Mouse (Mus musculus) lung, embryonic 16.5 days (tissue): ENCODE measurements at regions not wholly inside any gene's neighbourhood (a gene's known extent, or its start where the extent isn't known, plus 50 kb on each side); places are given as distances from the start of the nearest gene placed in this dataset.

ENCODE experiments used
- ATAC-seq: fragments of 200-750 bp; cut with Nextera tagmentation; 2 replicates; pipeline ENCODE4 v1.8.0; 2017; ENCODE audit warnings: low read depth, mild to moderate bottlenecking, moderate library complexity
- H3K27ac ChIP-seq: fragments of 300-500 bp; sonication (generic); 2 replicates; pipeline ENCODE4 v1.5.1; 2014; ENCODE audit warnings: mild to moderate bottlenecking, control low read depth, low read length
- H3K27me3 ChIP-seq: fragments of 300-500 bp; sonication (generic); 2 replicates; pipeline ENCODE4 v1.6.1; 2014; ENCODE audit warnings: low read depth, low read length, mixed read lengths; ENCODE audit not compliant: control insufficient read depth, insufficient read depth
- H3K36me3 ChIP-seq: fragments of 300-500 bp; sonication (generic); 2 replicates; pipeline ENCODE4 v1.6.1; 2014; ENCODE audit warnings: low read length; ENCODE audit not compliant: control insufficient read depth, insufficient read depth
- H3K4me1 ChIP-seq: fragments of 300-500 bp; sonication (generic); replicated peaks from 2 replicates; pipeline ENCODE4 v1.6.1; 2014; ENCODE audit warnings: low read length, mixed read lengths; ENCODE audit not compliant: control insufficient read depth, insufficient read depth
- H3K4me2 ChIP-seq: fragments of 300-500 bp; sonication (generic); 2 replicates; pipeline ENCODE4 v1.6.1; 2014; ENCODE audit warnings: low read depth, low read length, control low read depth
- H3K4me3 ChIP-seq: fragments of 300-500 bp; sonication (generic); 2 replicates; pipeline ENCODE4 v1.5.1; 2014; ENCODE audit warnings: mild to moderate bottlenecking, low read length, control low read depth
- H3K9ac ChIP-seq: fragments of 300-500 bp; sonication (generic); 2 replicates; pipeline ENCODE4 v1.6.1; 2014; ENCODE audit warnings: low read length, control low read depth
- H3K9me3 ChIP-seq: fragments of 300-500 bp; sonication (generic); 2 replicates; pipeline ENCODE4 v1.6.1; 2016; ENCODE audit warnings: low read length; ENCODE audit not compliant: control insufficient read depth
- whole genome bisulfite sequencing: fragments of 180-500 bp; shearing (Covaris S2); extraction: QIAGEN DNeasy Blood & Tissue Kit; methylation state at CpG from one replicate; pipeline ENCODE4 v1.1.7; 2014; 5-methylcytosine and 5-hydroxymethylcytosine counted together

DNA sequence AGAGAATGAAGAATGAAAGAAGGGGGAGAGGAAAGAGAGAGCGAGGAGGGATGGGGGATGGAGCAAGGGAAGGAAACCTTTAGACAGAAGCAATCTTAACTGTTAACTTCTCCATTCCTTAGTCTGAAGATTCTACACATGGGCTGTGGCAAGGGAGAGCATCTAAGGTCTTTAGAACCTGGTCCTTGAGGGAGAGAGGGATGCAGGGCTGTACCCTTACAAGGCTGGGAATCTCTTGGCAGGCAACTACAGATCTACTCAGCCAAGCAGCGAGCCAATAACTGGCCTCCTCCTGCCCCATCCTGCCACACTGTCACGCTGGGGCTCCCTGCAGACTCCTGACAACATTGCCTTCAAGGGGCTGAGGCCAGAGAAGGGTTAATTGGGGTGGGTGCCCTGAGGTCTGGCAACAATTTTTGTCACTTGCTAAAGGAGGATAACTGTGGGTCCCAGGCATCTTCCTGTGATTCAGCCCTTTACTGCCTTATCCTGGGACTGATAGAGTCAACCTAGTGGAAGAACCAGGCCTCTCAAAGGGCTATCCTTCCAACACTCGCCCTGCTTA lies 205.7 kb downstream of the Rpap3 start:
- WGBS: 74% methylated on average over 4 of the region's 4 CpGs
- H3K36me3 ChIP-seq: no peaks in the 10 kb centered on the region
- H3K4me2 ChIP-seq: no peak overlapping the region
- H3K9me3 ChIP-seq: peaks cover 3% of the 10 kb centered on the region; the same call in 1 of the 2 replicates
- H3K9ac ChIP-seq: no peak overlapping the region
- no peak for ATAC-seq
- H3K27ac ChIP-seq: no peak overlapping the region
- H3K4me3 ChIP-seq: no peak overlapping the region
- H3K27me3 ChIP-seq: no peaks in the 10 kb centered on the region
- no peaks in the 10 kb centered on the region; the same call in 1 of the 2 replicates for H3K4me1 ChIP-seq

DNA sequence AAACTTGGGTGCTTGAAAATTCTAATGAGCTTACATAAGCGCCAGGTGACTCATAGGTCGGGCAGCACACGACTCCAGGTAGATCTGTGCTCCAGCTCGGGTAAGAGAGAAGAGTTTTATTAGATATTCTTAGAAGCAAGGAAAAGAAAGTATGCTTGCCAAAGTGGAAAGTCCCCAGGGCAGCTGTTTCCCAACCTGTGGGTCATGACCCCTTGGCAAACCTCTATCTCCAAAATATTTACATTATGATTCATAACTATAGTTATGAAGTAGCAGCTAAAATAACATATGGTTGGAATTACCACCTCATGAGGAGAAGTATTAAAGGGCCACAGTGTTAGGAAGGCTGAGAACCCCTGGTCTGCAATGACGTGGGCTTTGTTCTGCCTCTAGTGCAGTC lies 206.4 kb downstream of the Rpap3 start:
- Histone ChIP-seq H3K4me2 (no peak overlapping the region), H3K9ac (no peak overlapping the region), H3K4me3 (no peak overlapping the region), H3K36me3 (no peaks in the 10 kb centered on the region), H3K27ac (no peak overlapping the region), H3K27me3 (no peaks in the 10 kb centered on the region), H3K4me1 (no peaks in the 10 kb centered on the region; the same call in 1 of the 2 replicates), H3K9me3 (peaks cover 3% of the 10 kb centered on the region; the same call in 1 of the 2 replicates)
- WGBS: 45% methylated on average over 5 of the region's 5 CpGs
- no peak for ATAC-seq

DNA sequence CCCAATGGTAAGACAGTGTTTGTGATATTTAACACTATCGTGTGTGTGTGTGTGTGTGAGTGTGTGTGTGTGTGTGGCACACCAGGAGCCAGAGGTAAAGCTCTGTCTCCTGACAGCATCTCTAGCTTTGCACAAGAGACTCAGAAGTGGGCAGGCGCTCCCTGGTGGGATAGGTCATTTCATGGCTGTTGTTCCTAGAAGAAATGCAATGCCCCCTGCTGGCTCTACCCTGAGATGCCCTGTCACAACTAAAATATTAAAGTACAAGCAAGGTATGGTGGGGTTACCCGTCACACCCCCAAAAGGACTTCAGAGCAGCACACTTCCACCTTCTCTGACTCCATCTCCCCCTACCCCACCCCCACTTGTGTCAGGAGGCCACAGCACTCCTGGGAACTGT lies 207.2 kb downstream of the Rpap3 start:
- Histone ChIP-seq H3K4me2 (no peak overlapping the region), H3K4me1 (no peaks in the 10 kb centered on the region; the same call in 1 of the 2 replicates), H3K27me3 (no peaks in the 10 kb centered on the region), H3K9ac (no peak overlapping the region), H3K4me3 (no peak overlapping the region), H3K9me3 (peaks cover 3% of the 10 kb centered on the region; the same call in 1 of the 2 replicates), H3K27ac (no peak overlapping the region), H3K36me3 (no peaks in the 10 kb centered on the region)
- 82% methylated on average over 3 of the region's 3 CpGs for WGBS
- ATAC-seq: no peak

DNA sequence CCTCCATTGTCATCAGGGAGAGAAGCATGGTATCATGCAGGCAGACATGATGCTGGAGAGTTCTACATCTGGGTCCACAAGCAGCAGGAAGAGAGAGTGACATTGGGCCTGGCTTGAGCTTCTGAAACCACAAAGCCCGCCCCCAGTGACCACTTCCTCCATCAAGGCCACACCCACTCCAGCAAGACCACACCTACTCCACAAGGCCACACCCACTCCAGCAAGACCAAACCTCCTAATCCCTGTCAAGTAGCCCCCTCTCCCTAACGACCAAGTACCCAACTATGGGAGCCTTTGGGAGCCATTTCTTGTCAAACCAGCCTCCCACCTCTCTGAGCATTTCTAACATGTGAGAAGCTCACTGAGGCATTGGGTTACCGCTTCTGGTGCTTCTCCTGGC lies 209.6 kb downstream of the Rpap3 start:
- Histone ChIP-seq H3K4me1 (no peaks in the 10 kb centered on the region; the same call in 1 of the 2 replicates), H3K4me3 (no peak overlapping the region), H3K36me3 (no peaks in the 10 kb centered on the region), H3K9ac (no peak overlapping the region), H3K4me2 (no peak overlapping the region), H3K27me3 (no peaks in the 10 kb centered on the region), H3K9me3 (peaks cover 3% of the 10 kb centered on the region; the same call in 1 of the 2 replicates), H3K27ac (no peak overlapping the region)
- no peak for ATAC-seq
- 92% methylated on average over 3 of the region's 3 CpGs for WGBS

DNA sequence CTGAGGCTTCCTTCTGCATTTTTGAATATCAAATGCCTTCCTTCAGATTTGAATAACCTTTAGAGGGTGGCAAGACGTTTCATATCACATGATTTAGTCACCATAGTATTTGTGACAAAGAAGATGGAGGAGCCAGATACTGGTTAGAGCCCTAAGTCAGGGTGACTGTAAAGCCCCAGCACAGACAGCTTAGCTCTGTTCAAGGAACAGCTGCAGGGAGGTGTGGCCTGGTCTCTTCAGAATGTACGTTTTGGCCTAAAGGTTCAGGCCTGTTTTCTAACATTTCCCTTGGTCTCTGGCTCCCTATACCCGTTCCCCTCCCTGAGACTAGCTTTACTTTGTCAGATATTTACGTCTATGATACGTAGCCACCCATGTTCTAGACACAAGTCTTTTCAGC lies 212.3 kb downstream of the Rpap3 start:
- no peak overlapping the region for H3K27ac ChIP-seq
- H3K9me3 ChIP-seq: peaks cover 3% of the 10 kb centered on the region; the same call in 1 of the 2 replicates
- 75% methylated on average over 5 of the region's 5 CpGs for WGBS
- ATAC-seq: no peak
- H3K4me2 ChIP-seq: no peak overlapping the region
- H3K27me3 ChIP-seq: no peaks in the 10 kb centered on the region
- no peaks in the 10 kb centered on the region for H3K36me3 ChIP-seq
- no peak overlapping the region for H3K9ac ChIP-seq
- no peaks in the 10 kb centered on the region for H3K4me1 ChIP-seq
- H3K4me3 ChIP-seq: no peak overlapping the region

DNA sequence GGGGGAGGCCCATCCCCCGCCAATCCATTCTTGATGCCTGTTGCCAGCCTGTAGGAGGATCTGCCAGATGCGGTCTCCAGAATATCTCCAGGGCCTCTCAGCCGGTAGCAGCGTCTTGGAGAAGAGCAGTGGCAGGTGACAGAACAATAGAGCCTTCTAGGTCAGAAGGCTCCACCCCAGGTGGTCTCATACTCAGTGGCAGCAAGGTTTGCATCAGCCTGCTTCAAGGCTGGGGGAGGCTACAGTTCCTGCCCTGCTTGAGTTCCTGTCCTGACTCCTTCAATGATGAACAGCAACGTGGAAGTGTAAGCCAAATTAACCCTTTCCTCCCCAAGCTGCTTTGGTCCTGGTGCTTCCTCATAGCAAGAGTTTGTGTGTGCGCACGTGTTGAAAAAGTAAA lies 213.8 kb downstream of the Rpap3 start:
- Histone ChIP-seq H3K4me3 (no peak overlapping the region), H3K9me3 (peaks cover 3% of the 10 kb centered on the region), H3K27me3 (no peaks in the 10 kb centered on the region), H3K4me2 (no peak overlapping the region), H3K4me1 (no peaks in the 10 kb centered on the region), H3K36me3 (no peaks in the 10 kb centered on the region), H3K9ac (no peak overlapping the region), H3K27ac (no peak overlapping the region)
- WGBS: 79% methylated on average over 7 of the region's 7 CpGs
- ATAC-seq: no peak

DNA sequence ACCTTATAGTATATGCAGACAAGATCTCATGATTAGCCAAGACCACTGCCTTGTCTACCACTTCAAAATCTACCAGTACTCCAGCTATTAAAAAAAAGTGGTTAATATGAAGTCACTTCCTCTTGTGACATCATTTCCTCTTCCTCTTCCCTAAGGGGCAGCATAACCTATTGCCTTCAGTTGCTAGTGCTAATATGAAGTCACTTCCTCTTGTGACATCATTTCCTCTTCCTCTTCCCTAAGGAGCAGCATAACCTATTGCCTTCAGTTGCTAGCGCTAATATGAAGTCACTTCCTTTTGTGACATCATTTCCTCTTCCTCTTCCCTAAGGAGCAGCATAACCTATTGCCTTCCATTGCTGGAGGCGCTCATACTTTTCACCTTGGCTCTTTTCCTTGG lies 218.2 kb downstream of the Rpap3 start:
- Histone ChIP-seq H3K36me3 (no peaks in the 10 kb centered on the region), H3K4me3 (no peak overlapping the region), H3K4me2 (no peak overlapping the region), H3K27me3 (no peaks in the 10 kb centered on the region), H3K9ac (no peak overlapping the region), H3K27ac (no peak overlapping the region), H3K4me1 (no peaks in the 10 kb centered on the region), H3K9me3 (no peaks in the 10 kb centered on the region; the same call in 1 of the 2 replicates)
- 84% methylated on average over 2 of the region's 2 CpGs for WGBS
- no peak for ATAC-seq

DNA sequence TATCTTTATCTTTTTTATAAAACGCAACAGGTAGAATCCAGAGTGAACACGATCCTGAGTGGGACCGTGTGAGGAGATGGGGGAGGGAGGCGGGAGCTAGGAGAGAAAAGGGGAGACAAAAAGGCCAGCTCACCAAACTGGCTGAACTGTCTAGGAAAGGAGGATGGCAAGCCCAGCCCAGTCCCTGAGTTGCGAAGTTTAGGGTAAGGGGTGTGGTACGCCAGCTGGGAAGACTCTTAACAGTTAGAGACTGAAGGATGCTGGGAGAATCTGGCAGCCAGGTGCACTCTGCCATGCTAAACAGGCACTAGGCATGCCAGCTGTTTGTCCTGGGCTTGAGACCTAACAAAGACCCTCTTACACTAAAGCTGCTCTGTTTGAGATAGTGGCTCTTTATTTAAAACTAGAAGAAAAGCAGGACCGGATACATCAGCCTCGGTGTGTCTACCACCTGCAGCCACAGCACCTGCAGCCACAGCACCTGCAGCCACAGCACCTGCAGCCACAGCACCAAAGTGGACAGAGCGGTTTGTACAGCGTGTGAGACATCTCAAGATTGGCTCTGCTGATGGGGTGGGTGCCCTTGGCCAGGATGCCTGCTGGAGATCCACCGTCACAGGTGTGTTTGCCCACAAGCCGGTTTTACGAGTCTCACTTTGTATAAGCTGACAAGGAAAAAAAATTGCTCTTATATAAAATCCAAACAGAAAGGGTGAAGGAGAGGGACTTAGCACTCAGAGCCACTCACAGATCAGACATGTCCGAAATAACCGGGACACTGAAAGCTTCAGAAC lies 225.1 kb upstream of the Amigo2 start:
- no peaks in the 10 kb centered on the region for H3K36me3 ChIP-seq
- ATAC-seq: peak; percentile 85
- H3K27ac ChIP-seq: peak overlapping the region; percentile 70
- no peak overlapping the region for H3K4me3 ChIP-seq
- no peaks in the 10 kb centered on the region for H3K27me3 ChIP-seq
- no peaks in the 10 kb centered on the region for H3K9me3 ChIP-seq
- peaks cover 2% of the 10 kb centered on the region; the same call in 1 of the 2 replicates for H3K4me1 ChIP-seq
- no peak overlapping the region for H3K9ac ChIP-seq
- H3K4me2 ChIP-seq: peak overlapping the region; percentile 17
- WGBS: 60% methylated on average over 15 of the region's 15 CpGs

DNA sequence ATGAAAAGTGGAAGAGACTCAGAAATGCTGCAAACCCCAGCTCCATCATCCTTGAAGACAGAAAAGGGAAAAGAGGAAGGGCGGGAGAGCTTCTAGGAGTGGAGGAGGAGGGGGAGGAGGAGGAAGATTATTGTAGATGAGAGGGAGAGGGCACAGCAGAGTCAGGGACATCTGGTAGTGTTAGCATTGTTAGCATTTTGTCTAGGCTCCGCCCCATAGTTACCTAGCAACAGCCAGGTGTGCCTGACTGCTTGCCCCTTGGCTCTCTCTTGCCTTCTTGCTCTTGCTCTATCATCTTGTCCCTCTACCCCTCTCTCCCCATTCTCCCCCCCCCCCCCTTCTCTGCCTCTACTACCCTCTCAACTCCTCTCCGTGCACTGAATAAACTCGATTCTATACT lies 224.4 kb upstream of the Amigo2 start:
- Histone ChIP-seq H3K4me2 (peak overlapping the region; percentile 17; the same call in 1 of the 2 replicates), H3K27ac (peak overlapping the region; percentile 23), H3K9ac (no peak overlapping the region), H3K36me3 (no peaks in the 10 kb centered on the region), H3K27me3 (no peaks in the 10 kb centered on the region), H3K9me3 (no peaks in the 10 kb centered on the region), H3K4me3 (no peak overlapping the region), H3K4me1 (peaks cover 2% of the 10 kb centered on the region; the same call in 1 of the 2 replicates)
- peak; percentile 41 for ATAC-seq
- 57% methylated on average over 4 of the region's 4 CpGs for WGBS
